Mouse (Mus musculus) cerebellum, adult 11-12 months (tissue): Measurements from ENCODE around the gene Lrrc25.
A peak's percentile ranks its signal among the peaks of the same experiment; 100 is the strongest.

Experiments used
- DNase-seq: peaks from one replicate; pipeline ENCODE4 v3.0.0; 2022

Lrrc25 gene

DNA sequence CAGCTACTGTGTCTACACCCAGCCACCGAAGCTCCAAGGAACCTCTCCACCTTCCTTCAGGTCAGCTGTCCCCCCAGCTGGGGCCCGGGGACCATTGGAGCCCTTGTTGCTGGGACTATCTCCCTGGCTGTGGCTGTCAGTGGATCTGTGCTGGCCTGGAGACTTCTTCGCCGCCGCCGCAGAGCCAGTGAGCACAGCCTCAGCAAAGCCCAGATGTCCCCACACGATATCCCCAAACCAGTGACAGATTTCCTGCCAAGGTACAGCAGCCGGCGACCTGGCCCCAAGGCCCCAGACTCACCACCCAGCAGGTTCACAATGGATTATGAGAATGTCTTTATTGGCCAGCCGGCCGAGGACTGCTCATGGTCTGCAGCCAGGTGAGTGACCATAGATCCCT lies 2.0 kb downstream of the Lrrc25 start:
- peak; percentile 7 for DNase-seq

DNA sequence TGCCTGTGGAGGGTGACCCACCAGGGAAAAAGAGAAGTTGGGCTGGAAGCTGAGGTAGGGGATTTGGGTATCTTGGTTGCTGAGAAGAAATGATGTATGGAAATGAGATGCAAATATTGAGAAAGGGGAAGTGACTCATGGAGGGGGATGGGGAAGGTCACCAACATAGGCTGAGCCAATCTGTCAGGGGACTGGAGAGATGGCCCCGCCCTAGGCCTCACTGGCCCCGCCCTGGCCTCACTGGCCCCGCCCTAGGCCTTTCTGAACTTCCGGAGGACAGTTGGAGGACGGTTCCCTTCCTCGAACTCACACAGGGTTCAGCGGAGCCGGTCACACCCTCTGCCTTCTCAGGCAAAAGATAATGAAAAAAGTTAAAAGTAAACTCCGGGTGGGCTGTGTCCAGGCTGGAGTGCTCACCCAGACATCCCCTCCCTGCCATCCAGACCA lies 3.0 kb downstream of the Lrrc25 start:
- DNase-seq = peak; percentile 9

DNA sequence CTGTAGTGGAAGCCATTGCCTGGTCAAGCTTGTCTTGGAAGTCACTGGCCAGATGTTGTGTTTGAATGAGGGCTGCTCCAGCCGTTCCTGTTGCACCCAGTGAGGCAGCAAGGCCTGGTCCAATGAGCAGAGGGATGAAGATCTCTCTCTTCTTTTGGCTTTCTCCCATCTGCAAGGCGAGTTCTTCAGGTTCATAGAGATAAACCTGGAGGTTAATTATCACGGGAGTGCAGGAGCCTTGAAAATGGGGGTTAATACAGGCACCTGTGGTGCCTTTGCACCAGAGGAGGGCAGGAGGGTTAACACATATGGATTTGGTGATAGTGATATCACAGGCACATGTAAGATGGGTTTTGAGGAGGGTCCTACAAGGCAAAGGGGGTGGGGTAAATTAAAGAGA lies 6.3 kb downstream of the Lrrc25 start:
- no peak for DNase-seq

DNA sequence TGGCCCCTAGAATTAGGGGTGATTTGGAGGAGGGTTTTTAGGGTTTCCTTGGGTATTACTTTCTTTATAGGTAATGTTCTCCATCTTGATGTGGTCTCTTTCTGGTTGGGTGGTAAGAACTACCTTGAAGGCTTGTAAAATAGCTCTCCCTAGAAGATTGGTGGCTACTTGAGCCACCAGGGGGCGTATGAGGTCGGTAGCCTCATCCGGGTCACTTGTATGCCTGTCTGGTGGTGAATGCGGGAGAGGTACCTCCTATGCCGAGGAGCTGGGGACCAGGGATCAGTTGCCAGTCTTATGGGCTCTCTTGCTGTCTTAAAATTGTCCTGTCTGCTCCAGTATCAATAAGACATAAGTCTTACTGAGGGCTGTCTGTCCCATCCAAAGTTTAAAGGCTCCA lies 9.1 kb downstream of the Lrrc25 start:
- peak; percentile 35 for DNase-seq

DNA sequence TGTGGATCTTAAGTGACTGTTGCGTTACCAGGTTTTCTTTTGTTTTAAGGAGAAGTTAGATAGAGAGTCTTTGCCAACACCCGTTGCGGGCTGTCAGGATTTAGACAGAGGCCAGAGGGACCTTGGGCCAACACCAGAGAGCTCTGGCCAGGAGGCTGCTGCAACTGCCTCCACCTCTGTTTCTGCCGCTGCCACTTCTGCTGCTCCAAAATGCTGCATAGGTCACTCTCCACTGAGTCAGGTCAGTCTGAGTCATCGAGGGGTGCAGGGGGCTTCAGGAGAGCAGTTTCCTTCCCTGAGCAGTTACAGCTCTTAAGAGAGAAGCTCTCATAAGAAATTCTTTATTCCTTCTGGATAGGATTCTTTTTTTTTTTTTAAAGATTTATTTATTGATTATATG lies 11.1 kb downstream of the Lrrc25 start:
- no peak for DNase-seq

DNA sequence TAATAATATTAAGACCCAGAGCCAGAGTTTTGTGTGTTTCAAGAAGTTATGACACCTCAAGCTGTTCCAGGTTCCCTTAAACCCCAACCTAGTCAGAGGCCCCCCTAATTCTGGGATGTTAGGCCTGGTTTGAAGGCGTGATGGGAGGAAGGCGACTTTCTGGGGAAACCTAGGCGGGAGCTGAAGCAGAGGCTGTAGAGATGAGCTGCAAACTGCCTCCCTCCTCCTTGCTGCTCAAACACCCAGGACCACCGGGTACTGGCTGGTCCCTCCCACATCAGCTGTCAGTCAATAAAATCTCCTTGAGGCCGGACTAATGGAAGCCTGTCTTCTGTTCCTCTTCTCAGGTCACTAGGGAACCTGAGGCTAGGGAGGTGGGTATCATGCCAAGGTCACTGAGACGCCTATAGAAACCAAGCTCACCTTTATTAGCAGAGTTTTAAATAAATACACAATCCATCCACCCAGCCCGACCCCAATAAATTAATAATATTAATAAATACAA lies 13.1 kb downstream of the Lrrc25 start:
- DNase-seq = peak; percentile 50

DNA sequence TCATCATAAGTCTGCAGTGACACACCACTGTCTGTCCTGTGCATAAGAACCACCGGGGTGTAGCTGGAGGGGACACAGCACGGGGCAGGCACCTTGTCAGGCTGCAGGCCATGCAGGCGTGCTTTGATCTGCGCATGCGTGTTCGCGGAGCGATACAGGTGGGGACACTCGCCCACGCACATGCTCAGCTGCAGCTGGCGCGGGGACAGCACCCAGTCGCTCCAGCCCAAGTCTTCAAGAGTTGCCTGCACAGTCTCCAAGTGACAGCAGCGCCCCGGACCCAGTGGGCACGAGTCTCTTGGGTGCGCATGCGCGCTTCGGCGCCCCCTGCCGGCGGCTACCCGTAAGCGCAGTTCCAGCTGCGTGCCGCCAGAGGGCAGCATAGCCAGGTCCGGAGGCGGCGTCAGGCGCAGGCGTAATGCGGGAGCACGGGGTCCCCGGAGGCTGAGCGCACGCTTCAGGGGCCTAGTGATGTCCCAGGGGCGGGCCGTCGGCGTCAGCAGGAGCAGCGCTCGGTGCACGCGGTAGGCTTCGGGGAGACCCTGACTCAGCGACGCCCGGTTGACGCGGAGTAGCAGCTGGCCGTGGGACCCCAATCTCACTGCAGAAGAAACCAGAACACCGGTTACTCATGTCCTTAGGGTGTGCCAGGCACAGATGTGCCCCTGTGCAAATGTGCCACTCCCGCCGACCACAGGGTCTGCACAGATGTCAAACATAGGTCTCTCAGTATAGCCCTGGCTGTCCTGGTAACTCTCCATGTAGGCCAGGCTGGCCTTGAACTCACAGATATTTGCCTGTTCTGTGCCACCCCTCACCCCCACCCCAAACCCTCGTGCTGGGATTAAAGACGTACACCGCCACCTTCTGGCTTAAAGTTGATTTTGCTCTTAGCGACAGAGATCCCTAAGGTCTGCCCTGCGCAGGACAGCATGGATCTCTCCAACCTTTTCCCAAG lies 13.9 kb downstream of the Lrrc25 start:
- DNase-seq = peak; percentile 93

DNA sequence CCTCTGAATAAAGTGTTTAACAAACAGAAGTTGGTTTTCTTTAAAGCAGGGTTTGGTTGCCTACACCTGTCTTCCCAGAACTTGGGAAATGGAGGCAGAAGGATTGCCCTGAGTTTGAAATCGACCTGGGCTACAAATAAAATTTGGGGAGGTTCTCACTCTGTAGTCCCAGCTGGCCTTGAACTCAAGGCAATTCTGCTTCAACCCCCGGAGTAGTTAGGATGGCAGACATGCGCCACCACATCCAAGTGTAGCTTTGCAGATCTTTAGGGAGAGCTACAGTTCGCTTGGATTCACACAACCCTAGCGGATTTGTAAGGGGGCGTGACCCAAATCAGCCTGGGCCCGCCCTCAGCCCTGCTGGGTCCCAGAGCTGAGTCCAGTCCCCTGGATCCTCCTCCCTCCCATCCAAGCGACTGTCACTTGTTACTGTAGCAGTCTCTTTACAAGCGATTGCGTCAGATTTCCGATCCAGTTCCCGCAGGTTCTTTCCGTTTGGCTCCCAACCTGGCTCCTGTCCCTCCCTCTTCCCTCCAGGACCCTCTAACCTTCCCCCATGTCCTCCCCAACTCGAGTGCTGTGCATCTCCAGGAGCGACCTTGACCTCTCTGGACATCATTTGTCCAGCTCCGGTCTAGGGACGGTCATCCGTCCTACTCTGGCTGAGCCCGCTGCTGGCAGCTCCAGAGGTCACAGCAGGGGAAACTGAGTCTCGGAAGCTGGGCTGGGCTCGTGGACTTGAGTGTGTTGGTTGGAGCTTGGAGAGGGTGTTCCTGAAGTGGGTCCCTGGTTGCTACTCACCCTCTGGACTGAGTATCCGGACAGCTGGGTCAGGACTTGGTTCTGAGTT lies 14.8 kb downstream of the Lrrc25 start:
- peak; percentile 44 for DNase-seq

DNA sequence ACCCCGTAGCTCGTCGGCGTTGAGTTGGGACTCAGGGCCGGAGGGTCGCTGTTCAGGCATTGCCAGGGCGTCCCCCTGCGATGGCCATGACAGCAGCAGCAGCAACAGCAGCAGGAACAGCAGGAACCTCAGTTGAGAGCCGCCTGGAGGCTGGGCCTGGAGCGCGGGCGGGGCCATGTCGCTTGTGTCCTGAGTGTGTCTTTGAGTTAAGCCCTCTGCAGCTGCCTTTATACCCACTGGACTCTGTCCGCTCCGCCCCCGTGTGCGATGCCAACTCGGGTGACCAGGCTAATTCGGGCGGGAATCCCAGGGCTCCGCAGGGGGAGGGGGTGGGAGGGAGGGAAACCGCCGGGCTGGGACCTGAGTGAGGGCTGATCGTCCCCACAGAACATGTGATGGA lies 15.5 kb downstream of the Lrrc25 start:
- DNase-seq = peak; percentile 49

DNA sequence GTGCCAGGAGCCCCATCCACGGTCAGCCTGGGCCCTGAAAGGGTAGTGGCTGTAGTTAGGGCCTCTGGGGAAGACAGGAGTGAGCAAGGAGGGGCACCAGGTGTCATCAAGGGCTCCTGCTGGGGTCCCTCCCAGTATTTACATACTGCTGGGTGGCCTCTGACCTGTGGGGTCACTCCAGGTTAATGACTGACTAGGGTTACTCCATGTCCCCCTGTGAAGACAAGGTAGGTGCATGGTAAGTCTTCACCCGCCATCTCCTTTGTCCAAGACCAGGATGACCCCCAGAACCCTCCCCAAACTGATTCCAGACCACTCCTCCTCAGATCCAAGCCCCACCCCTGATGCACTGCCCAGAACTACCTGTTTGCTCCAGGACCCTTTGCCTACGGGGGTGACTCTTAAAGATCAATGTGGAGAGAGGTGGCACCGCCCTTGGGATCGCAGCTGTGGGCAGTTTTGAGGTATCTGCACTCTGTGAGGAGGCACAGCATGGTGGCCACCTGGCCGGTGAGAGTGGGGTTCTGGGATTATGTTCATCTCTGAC lies 16.5 kb downstream of the Lrrc25 start, which contains the start of gene Gdf15:
TSS of gene Gdf15 (minus strand) at position 111 of the 547 bp plus-strand sequence.
- DNase-seq = no peak

DNA sequence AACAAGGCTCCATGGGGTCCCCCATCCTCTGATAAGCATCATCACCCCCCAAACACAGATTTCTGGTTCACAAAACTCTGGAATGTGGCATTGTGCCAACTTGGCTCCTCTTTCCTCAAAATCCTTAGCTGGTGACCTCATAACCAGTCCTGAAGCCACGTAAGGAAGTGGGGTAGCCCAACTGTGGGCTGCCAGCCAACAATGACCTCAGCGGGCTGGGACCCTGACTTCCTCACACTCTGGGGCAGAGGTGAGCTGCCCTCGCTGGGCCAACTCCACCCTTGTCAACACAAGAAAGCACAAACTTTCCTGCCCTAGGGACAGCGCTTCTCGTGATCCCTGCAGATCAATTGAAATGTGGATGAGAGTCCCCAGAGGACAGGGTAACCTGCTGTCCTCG lies 18.1 kb downstream of the Lrrc25 start:
- no peak for DNase-seq

DNA sequence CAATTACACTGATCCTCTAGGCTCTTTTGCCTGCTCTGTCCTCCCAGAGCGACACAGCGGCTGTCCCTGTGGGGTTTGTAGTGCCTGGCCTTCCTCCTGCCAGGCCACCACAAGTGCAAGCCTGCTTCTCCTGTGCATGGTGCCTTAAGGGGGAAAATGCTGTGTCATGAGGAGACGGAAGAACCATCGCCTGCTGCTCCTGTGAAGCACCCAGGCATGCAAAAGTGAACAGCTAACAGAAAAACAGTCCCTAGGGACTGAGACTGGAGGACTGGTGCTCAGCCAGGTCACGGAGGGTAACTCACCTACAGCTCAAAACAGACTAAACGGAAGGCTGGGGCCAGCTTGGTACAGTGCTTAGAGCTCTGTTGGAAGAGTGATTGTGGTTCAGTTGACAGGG lies 19.6 kb downstream of the Lrrc25 start:
- DNase-seq = no peak

DNA sequence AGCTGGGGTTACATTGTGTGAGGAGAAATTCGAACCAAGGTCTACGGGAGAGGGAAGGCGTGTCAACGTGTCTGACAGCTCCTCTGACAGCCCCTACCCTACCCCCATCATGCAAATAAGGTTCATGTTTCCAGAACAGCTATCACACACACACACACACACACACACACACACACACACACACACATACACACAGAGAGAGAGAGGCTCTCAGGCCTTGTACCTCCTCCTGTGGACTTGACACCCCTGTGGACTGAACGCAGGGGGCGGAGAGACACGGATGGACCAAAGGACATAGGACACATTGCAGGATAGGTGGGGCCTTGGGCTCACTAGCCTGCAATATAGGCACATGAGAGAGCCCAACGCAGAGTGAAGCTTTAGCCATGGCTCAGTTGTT lies 20.9 kb downstream of the Lrrc25 start:
- DNase-seq = no peak

DNA sequence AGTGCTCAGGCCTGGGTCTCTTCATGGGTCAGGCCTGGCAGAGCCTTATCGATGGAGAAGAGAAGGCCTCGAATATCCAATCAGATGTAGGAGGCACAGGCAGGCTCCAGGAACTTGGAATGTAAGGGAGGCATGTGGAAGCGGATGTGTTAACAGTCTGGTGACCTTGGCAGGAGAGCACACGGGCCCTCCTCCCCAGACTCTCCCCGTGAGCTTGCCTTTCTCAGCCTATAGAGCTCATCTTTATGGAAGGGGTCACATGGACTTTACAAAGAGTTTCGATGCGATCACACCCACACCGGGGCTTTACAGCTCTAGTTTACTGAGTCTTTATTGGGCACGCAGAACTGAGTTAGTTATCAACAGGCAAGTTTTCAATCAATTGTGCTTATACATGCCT lies 22.8 kb downstream of the Lrrc25 start:
- DNase-seq = no peak

DNA sequence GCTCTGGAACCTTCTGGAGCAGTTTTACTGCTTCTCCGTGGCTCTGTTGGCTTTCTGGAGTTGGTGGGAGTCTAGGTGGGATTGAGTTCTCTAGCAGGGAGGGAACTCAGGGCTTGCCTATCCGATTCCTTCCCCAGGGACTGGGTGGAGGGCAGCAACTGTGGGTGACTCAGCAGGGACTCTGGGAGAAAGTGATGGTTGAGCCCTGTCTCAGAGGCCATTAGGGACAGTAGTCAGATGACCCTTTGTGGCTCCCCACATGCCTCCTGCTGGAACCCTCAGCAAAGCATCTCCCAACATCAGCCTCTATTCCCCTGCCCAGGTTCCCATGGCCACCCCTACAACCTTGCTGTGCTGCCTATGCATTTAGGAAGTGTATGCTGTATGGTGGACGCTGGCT lies 27.1 kb downstream of the Lrrc25 start:
- no peak for DNase-seq

DNA sequence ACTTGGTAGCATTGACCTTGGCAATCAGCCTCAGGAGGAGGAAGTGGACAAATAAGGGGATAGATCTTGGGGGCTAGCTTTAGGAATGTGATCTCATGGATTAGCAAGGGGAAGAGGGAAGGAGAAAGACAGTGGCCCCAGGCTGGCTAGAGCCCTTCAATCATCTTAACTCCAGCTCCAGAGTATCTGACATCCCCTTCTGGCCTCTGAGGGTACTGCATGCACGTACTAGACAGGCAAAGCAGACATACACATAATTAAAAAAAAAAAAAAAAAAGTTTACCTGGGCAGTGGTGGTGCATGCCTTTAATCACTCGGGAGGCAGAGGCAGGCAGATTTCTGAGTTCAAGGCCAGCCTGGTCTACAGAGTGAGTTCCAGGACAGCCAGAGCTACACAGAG lies 28.1 kb downstream of the Lrrc25 start:
- no peak for DNase-seq

DNA sequence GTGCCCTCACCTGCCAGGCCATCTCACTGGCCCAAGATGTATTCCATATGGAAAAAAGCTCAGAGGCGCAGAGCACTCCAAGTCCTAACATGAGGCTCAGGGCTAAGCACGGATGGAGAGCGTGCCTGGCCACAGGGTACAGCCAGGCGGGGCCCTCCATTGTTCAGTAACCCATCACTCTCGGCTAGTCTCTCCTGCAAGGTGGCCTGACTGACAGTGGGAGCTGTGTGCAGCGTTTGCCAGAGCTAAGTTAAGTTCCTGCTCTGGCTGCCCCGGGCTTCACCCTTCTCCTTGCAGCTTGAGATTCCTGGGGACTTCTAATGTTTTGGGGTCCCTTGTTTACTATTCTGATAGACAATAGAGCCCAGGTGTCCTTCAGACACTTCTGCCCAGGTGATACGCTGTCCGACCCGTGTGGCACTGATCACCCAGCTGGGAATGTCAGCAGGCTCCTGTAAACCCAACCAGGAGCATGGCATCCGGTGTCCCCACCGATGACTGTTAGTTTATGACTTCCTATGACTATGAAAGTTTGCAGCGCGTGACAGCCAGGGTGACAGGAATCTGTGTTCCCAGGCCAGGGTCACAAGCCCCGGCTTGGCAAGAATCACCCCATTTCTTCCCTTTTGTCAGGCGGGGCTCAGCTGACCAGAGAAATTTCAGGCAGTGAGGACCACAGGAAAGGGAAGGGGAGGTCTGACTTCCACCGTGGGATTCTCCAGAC lies 29.7 kb downstream of the Lrrc25 start:
- DNase-seq = no peak

DNA sequence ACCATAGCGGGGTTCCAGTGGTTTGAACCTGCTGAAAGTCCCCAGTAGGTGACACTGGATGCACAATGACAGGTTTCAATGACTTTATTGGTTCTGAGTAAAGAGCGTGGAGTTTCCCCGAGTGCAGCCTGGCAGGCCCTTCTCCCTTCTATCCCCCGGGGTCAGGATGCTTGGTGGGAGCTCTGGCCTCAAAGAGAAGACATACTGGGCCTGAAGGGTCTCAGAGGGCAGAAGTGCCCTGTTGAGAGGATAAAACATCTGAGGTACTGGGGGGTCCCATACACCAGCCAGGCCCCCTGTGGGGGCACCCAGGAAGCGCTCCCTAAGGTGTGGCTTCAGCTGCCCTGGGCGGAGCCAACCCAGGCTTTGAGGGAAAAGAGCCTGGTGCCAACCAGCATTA lies 30.4 kb downstream of the Lrrc25 start:
- DNase-seq = no peak

DNA sequence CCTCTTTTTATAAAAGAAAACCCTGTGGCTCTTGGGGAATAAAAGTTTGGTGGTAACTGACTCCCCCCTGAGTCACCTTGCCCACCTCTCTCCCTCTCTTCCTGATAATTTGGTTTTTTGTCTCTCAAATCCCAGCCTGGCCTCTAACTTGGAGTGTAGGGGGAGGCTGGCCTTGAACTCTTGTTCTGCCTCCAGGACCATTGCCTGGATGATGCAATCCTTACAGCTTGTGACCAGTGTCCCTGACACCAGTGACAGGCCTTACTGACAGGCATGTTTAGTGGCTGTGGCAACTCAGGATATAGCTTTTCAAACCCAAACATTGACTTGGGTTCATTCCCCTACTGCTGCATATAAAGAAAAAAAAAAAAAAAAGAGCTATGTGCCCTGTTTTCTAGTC lies 30.8 kb downstream of the Lrrc25 start:
- DNase-seq = no peak

DNA sequence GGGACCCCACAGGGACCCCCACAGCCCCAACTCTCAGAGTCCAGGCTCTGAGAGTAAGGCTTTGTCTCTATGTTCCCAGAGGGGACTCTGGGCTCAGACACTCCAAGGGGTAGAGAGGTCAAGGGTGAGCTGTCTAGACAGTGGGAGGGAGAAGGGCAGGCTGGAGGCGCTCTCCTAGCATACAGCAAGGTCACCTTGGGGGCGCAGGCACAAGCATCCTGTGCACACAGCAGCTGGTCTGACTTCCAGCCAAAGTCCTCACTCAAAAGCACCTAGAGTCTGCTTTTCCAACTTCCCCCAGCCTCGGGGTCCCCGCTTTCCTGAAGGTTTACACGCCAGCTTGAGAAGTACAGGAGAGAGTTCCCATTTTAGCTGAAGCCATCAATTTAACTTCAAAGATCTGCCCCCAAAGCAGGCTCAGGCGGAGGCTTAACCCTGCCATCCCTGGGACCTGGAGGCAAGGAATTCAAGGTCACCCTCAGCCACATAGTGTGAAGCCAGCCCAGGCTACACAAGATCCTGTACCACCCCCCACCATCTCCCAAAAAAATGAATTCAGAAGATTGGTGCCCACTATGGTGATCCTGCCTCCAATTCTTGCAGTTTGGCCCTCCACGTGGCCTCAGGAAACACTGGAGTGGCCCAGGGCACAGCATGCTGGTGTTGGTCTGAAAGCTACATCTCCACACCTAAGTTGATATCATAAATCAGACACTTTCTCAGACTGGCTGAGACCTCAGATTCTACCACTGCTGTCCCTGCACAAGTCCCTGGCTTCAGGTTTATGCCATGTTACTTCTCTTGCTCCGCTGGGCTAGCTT lies 31.6 kb downstream of the Lrrc25 start:
- DNase-seq = no peak

DNA sequence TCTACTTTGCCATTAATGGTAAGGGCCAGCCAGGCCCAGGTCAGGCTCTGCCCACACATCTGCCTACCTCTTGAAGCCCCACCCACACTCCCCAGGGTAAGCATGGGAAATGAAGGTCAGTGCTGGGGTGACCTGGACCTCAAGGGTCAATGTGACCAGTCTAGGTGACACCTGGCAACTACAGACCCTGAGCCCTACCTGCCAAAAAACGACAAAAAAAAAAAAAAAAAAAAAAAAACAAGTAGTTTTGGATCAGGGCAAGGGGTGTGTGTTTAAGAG lies 32.1 kb downstream of the Lrrc25 start:
- no peak for DNase-seq

DNA sequence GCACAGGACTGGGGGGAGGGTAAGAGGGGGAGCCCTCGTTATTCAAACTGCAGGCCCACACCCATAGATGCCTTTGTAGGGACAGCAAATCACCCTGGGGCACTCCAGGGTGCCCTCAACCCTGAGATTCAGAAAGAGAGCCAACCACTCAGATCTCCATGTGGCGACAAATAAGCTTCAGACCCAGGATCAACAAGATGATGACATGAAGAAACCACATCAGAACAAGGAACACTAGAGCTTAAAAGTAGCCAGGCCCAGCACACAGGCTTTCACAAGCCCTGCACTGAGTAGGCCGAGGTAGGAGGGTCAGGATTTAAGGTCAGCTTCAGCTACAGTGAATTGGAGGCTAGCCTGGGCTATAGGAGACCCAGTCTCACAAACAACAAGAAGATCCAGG lies 33.0 kb downstream of the Lrrc25 start:
- DNase-seq = no peak
